Mouse (Mus musculus) embryonic facial prominence, embryonic 14.5 days (tissue): ENCODE measurements around the gene Yif1a. TPM values are rescaled to one million over a fixed set of nuclear protein-coding genes. Genes with fewer than 3 reads are reported as not detected.

Source experiments
- ATAC-seq: fragments of 200-750 bp; cut with Nextera tagmentation; 2 replicates; pipeline ENCODE4 v1.8.0; 2017; ENCODE audit warnings: low read depth, moderate number of reproducible peaks, moderate TSS enrichment
- DNase-seq: peaks from one replicate; pipeline ENCODE4 v3.0.0-alpha.2; 2015; ENCODE audit warnings: low spot score
- H3K27ac ChIP-seq: fragments of 300-500 bp; sonication (generic); replicated peaks from 2 replicates; pipeline ENCODE4 v1.5.1; 2014; ENCODE audit warnings: low read depth, mild to moderate bottlenecking, low read length, moderate library complexity
- H3K27me3 ChIP-seq: fragments of 300-500 bp; sonication (generic); replicated peaks from 2 replicates; pipeline ENCODE4 v1.6.1; 2014; ENCODE audit warnings: low read length; ENCODE audit not compliant: control insufficient read depth, insufficient read depth
- H3K36me3 ChIP-seq: fragments of 300-500 bp; sonication (generic); 2 replicates; pipeline ENCODE4 v1.6.1; 2014; ENCODE audit warnings: low read length, mixed read lengths; ENCODE audit not compliant: control insufficient read depth, insufficient read depth
- H3K4me1 ChIP-seq: fragments of 300-500 bp; sonication (generic); 2 replicates; pipeline ENCODE4 v1.6.1; 2014; ENCODE audit warnings: antibody characterized with exemption, low read length; ENCODE audit not compliant: control insufficient read depth, insufficient read depth
- H3K4me2 ChIP-seq: fragments of 300-500 bp; sonication (generic); 2 replicates; pipeline ENCODE4 v1.6.1; 2014; ENCODE audit warnings: low read depth, mild to moderate bottlenecking, low read length, moderate library complexity, mixed read lengths
- H3K4me3 ChIP-seq: fragments of 300-500 bp; sonication (generic); 2 replicates; pipeline ENCODE4 v1.5.1; 2014; ENCODE audit warnings: low read depth, mild to moderate bottlenecking, low read length
- H3K9ac ChIP-seq: fragments of 300-500 bp; sonication (generic); 2 replicates; pipeline ENCODE4 v1.6.1; 2014; ENCODE audit warnings: low read depth, mild to moderate bottlenecking, low read length, moderate library complexity, mixed read lengths
- H3K9me3 ChIP-seq: fragments of 300-500 bp; sonication (generic); 2 replicates; pipeline ENCODE4 v1.6.1; 2016; ENCODE audit warnings: low read length; ENCODE audit not compliant: control insufficient read depth
- WGBS: fragments of 180-500 bp; shearing (Covaris S2); extraction: QIAGEN DNeasy Blood & Tissue Kit; methylation state at CpG from one replicate; pipeline ENCODE4 v1.1.7; 2014; 5-methylcytosine and 5-hydroxymethylcytosine counted together
- polyA plus RNA-seq: library from polyadenylated mRNA; unstranded; fragments of >200 nt; fragmentation: Nextera tagmentation; extraction: Ambion mirVana; gene quantifications from 2 replicates; pipeline ENCODE4 v1.2.1, GENCODE M21; 2014

Yif1a gene
- 137 and 140 TPM in 2 replicates for polyA plus RNA-seq

GRCm38 (mm10) chr19:5087884-5088728 is at the start of gene Yif1a:
Gene Yif1a, plus strand, starts transcription at chr19:5088538.
- Histone ChIP-seq H3K4me1 (peaks cover 10% of the 10 kb centered on the region; the same call in 1 of the 2 replicates), H3K4me3 (peak within 1 kb of the TSS; percentile 77), H3K9me3 (no peaks in the 10 kb centered on the region), H3K27me3 (peaks cover 34% of the 10 kb centered on the region), H3K9ac (peak within 1 kb of the TSS; percentile 78), H3K36me3 (peaks cover 39% of the 10 kb centered on the region), H3K4me2 (peak within 1 kb of the TSS; percentile 85), H3K27ac (peak within 1 kb of the TSS; percentile 78)
- DNase-seq, result peak; percentile 100
- ATAC-seq, result peak; percentile 94
- WGBS, result 1% methylated on average over 57 of the region's 58 CpGs

GRCm38 (mm10) chr19:5038709-5039156 is 49.6 kb upstream of the Yif1a start, which contains the start of the genes B4gat1 and AC124502.3:
Gene B4gat1, plus strand, starts transcription at chr19:5038826.
Gene AC124502.3, plus strand, starts transcription at chr19:5038891.
- H3K4me2 ChIP-seq, result peak within 1 kb of the TSS; percentile 99
- 0% methylated on average over 8 of the region's 44 CpGs for WGBS
- peaks cover 14% of the 10 kb centered on the region; the same call in 1 of the 2 replicates for H3K36me3 ChIP-seq
- DNase-seq (peak; percentile 97), ATAC-seq (peak; percentile 94)
- no peaks in the 10 kb centered on the region for H3K27me3 ChIP-seq
- no peaks in the 10 kb centered on the region for H3K9me3 ChIP-seq
- peak within 1 kb of the TSS; percentile 90 for H3K9ac ChIP-seq
- H3K4me1 ChIP-seq, result peaks cover 21% of the 10 kb centered on the region
- H3K4me3 ChIP-seq, result peak within 1 kb of the TSS; percentile 87
- peak within 1 kb of the TSS; percentile 73 for H3K27ac ChIP-seq

- Histone ChIP-seq H3K9ac (peak overlapping the region; percentile 90), H3K4me2 (peak overlapping the region; percentile 99), H3K36me3 (peaks cover 18% of the 10 kb centered on the region; the same call in 1 of the 2 replicates), H3K4me3 (peak overlapping the region; percentile 87), H3K4me1 (peaks cover 21% of the 10 kb centered on the region), H3K27me3 (no peaks in the 10 kb centered on the region), H3K9me3 (no peaks in the 10 kb centered on the region), H3K27ac (peak overlapping the region; percentile 73)
- 14% methylated on average over 40 of the region's 41 CpGs for WGBS
- DNase-seq (no peak), ATAC-seq (no peak)
Observed at GRCm38 (mm10) chr19:5039301-5040114, 48.8 kb upstream of the Yif1a start.

GRCm38 (mm10) chr19:5040862-5041523 is 47.3 kb upstream of the Yif1a start, which contains the start of gene Brms1:
Gene Brms1, plus strand, starts transcription at chr19:5041354.
- Histone ChIP-seq H3K27me3 (no peaks in the 10 kb centered on the region), H3K4me3 (peak within 1 kb of the TSS; percentile 87), H3K9me3 (no peaks in the 10 kb centered on the region), H3K27ac (peak within 1 kb of the TSS; percentile 49), H3K4me2 (peak within 1 kb of the TSS; percentile 99), H3K4me1 (peaks cover 21% of the 10 kb centered on the region), H3K36me3 (peaks cover 20% of the 10 kb centered on the region; the same call in 1 of the 2 replicates), H3K9ac (peak within 1 kb of the TSS; percentile 90)
- ATAC-seq (peak; percentile 75), DNase-seq (peak; percentile 97)
- WGBS, result 8% methylated on average over 36 of the region's 40 CpGs

GRCm38 (mm10) chr19:5041588-5041987 is 46.8 kb upstream of the Yif1a start:
- 2% methylated on average over 16 of the region's 16 CpGs for WGBS
- Histone ChIP-seq H3K9me3 (no peaks in the 10 kb centered on the region), H3K9ac (peak overlapping the region; percentile 85), H3K36me3 (peaks cover 26% of the 10 kb centered on the region; the same call in 1 of the 2 replicates), H3K27ac (peak overlapping the region; percentile 49), H3K4me3 (peak overlapping the region; percentile 87), H3K27me3 (no peaks in the 10 kb centered on the region), H3K4me2 (peak overlapping the region; percentile 99), H3K4me1 (peaks cover 21% of the 10 kb centered on the region)
- ATAC-seq (no peak), DNase-seq (no peak)

GRCm38 (mm10) chr19:5045531-5045930 is 42.8 kb upstream of the Yif1a start:
- no peak overlapping the region for H3K4me2 ChIP-seq
- H3K4me3 ChIP-seq, result no peak overlapping the region
- ATAC-seq (no peak), DNase-seq (no peak)
- no peak overlapping the region for H3K27ac ChIP-seq
- H3K36me3 ChIP-seq, result peaks cover 49% of the 10 kb centered on the region
- H3K9ac ChIP-seq, result no peak overlapping the region
- H3K4me1 ChIP-seq, result peaks cover 13% of the 10 kb centered on the region
- WGBS, result 84% methylated on average over 4 of the region's 4 CpGs
- no peaks in the 10 kb centered on the region for H3K9me3 ChIP-seq
- no peaks in the 10 kb centered on the region for H3K27me3 ChIP-seq

- WGBS, result 83% methylated on average over 11 of the region's 14 CpGs
Observed at GRCm38 (mm10) chr19:5048138-5049056, 39.9 kb upstream of the Yif1a start.

More at GRCm38 (mm10) chr19:5048138-5049056, 39.9 kb upstream of the Yif1a start:
- Histone ChIP-seq H3K9ac (no peak overlapping the region), H3K27ac (no peak overlapping the region), H3K9me3 (no peaks in the 10 kb centered on the region), H3K36me3 (peaks cover 37% of the 10 kb centered on the region), H3K27me3 (peaks cover 26% of the 10 kb centered on the region), H3K4me1 (peaks cover 13% of the 10 kb centered on the region), H3K4me2 (no peak overlapping the region), H3K4me3 (no peak overlapping the region)
- no peak for ATAC-seq
- DNase-seq, result no peak
